Comparison of ENCODE assay signal across 7 mouse cellular contexts in genomic region chr9:40479333-40479732, GRCm38 (mm10). TPM values are rescaled to one million over a fixed set of nuclear protein-coding genes. Genes with fewer than 3 reads are reported as not detected.
A peak's percentile ranks its signal among the peaks of the same experiment; 100 is the strongest.
DNase-seq lines count a peak whose midpoint lies in the region.

No protein-coding gene starts in this region.

- WGBS in limb, embryonic 10.5 days: 39% methylated on average over 4 of the region's 4 CpGs

- no peaks in the 10 kb centered on the region for H3K4me1 ChIP-seq in limb, embryonic 10.5 days

- peak; percentile 34 for DNase-seq in right cerebral cortex, postnatal 14 days
- DNase-seq in right cerebral cortex, postnatal 36 days (ENCODE audit: low spot score in 2 of 2): no peak
- peak; percentile 84 for DNase-seq in adrenal gland, adult 2 months
- peak; percentile 13 to 48 for DNase-seq in heart, adult 9 months (ENCODE audit: low spot score in 2 of 2)
- peak; percentile 45 for DNase-seq in limb, embryonic 10.5 days (ENCODE audit: low spot score)
- peak; percentile 29 for DNase-seq in retina, postnatal 1 day
- DNase-seq in cerebellum, adult 8-10 months: no peak

- H3K27me3 ChIP-seq in limb, embryonic 10.5 days (ENCODE audit: low read depth, poor library complexity, severe bottlenecking): no peaks in the 10 kb centered on the region

- H3K27ac ChIP-seq in limb, embryonic 10.5 days: no peak overlapping the region

- H3K9me3 ChIP-seq in limb, embryonic 10.5 days (replicated peaks): no peaks in the 10 kb centered on the region

- H3K4me3 ChIP-seq in limb, embryonic 10.5 days: no peak overlapping the region

- no peaks in the 10 kb centered on the region for H3K36me3 ChIP-seq in limb, embryonic 10.5 days

RNA-seq across cellular contexts. Expression of gene Gramd1b, which starts 51.9 kb away (rescaled TPM):
- total RNA-seq in adrenal gland, adult 2 months (2021): 1,000 to 10,000 TPM in 1 of 2 experiments, 100 to 1,000 TPM in 1; 336 to 1,336 TPM
- 329 and 574 TPM in 2 replicates for polyA plus RNA-seq in adrenal gland, adult 2 months (2012; rRNA removed)
- polyA plus RNA-seq in limb, embryonic 10.5 days (2016; fragmentation: Nextera tagmentation; extraction: Ambion mirVana): 2.0 and 2.7 TPM in 2 replicates

Comparison
In these comparisons a context has a peak if more than half of its experiments do, and no peak if none do; other contexts are left out.
1. DNase-seq: peak in right cerebral cortex, postnatal 14 days (single experiment), adrenal gland, adult 2 months (single experiment), heart, adult 9 months (2 of 2), limb, embryonic 10.5 days (single experiment) and retina, postnatal 1 day (single experiment); none in right cerebral cortex, postnatal 36 days (0 of 2) and cerebellum, adult 8-10 months (single experiment).
2. RNA of gene Gramd1b, which starts 51.9 kb away (polyA plus RNA-seq): 329 to 574 TPM in adrenal gland, adult 2 months; 2.0 to 2.7 TPM in limb, embryonic 10.5 days; every median in the first group is over 10 times any median in the second.